Mouse (Mus musculus) heart, embryonic 11.5 days (tissue): Measurements from ENCODE around the gene Fate1. TPM values are rescaled to one million over a fixed set of nuclear protein-coding genes. Genes with fewer than 3 reads are reported as not detected.
"Not testable (repeated sequence)": the region's sequence is repeated elsewhere in the genome, so short reads cannot be mapped to it uniquely, and the experiment has no call there.

ENCODE experiments used
- ATAC-seq: fragments of 200-750 bp; cut with Nextera tagmentation; replicated peaks from 2 replicates; pipeline ENCODE4 v1.8.0; 2017; ENCODE audit warnings: moderate library complexity; ENCODE audit not compliant: insufficient number of reproducible peaks, low FRiP score, low TSS enrichment
- H3K27ac ChIP-seq: fragments of 300-500 bp; sonication (generic); 2 replicates; pipeline ENCODE4 v1.5.1; 2014; ENCODE audit warnings: mild to moderate bottlenecking, low read depth, low read length
- H3K27me3 ChIP-seq: fragments of 300-500 bp; sonication (generic); 2 replicates; pipeline ENCODE4 v1.6.1; 2014; ENCODE audit warnings: mild to moderate bottlenecking, low read length, mixed read lengths; ENCODE audit not compliant: control insufficient read depth, insufficient read depth
- H3K36me3 ChIP-seq: fragments of 300-500 bp; sonication (generic); 2 replicates; pipeline ENCODE4 v1.6.1; 2014; ENCODE audit warnings: mild to moderate bottlenecking, low read length, moderate library complexity, mixed read lengths; ENCODE audit not compliant: control insufficient read depth, insufficient read depth
- H3K4me1 ChIP-seq: fragments of 300-500 bp; sonication (generic); 2 replicates; pipeline ENCODE4 v1.6.1; 2014; ENCODE audit warnings: low read length; ENCODE audit not compliant: control insufficient read depth, insufficient read depth
- H3K4me2 ChIP-seq: fragments of 300-500 bp; sonication (generic); 2 replicates; pipeline ENCODE4 v1.6.1; 2014; ENCODE audit warnings: mild to moderate bottlenecking, moderate library complexity
- H3K4me3 ChIP-seq: fragments of 300-500 bp; sonication (generic); 2 replicates; pipeline ENCODE4 v1.5.1; 2014; ENCODE audit warnings: low read depth, low read length
- H3K9ac ChIP-seq: fragments of 300-500 bp; sonication (generic); 2 replicates; pipeline ENCODE4 v1.6.1; 2014; ENCODE audit warnings: mild to moderate bottlenecking, low read depth, low read length, moderate library complexity
- H3K9me3 ChIP-seq: fragments of 300-500 bp; sonication (generic); replicated peaks from 2 replicates; pipeline ENCODE4 v1.6.1; 2016; ENCODE audit warnings: low read length; ENCODE audit not compliant: control insufficient read depth
- WGBS: fragments of 180-500 bp; shearing (Covaris S2); extraction: QIAGEN DNeasy Blood & Tissue Kit; methylation state at CpG from one replicate; pipeline ENCODE4 v1.1.7; 2014; ENCODE audit not compliant: insufficient replicate concordance; 5-methylcytosine and 5-hydroxymethylcytosine counted together
- polyA plus RNA-seq: library from polyadenylated mRNA; unstranded; fragments of >200 nt; fragmentation: Nextera tagmentation; extraction: Ambion mirVana; gene quantifications from 2 replicates; pipeline ENCODE4 v1.2.1, GENCODE M21; 2014

The Fate1 gene
- polyA plus RNA-seq, 1 experiment from 2014 or later: not detected

GRCm38 (mm10) chrX:71977681-71978080, 4.9 kb downstream of the Fate1 start:
- not testable (repeated sequence) for H3K27me3 ChIP-seq, H3K4me2 ChIP-seq, H3K4me3 ChIP-seq, H3K36me3 ChIP-seq, H3K27ac ChIP-seq, ATAC-seq, H3K9me3 ChIP-seq, H3K4me1 ChIP-seq, H3K9ac ChIP-seq

- 32% methylated on average over 3 of the region's 3 CpGs for WGBS
- Histone ChIP-seq H3K9ac (no peak overlapping the region), H3K4me2 (no peak overlapping the region), H3K4me1 (no peaks in the 10 kb centered on the region), H3K36me3 (no peaks in the 10 kb centered on the region), H3K27me3 (no peaks in the 10 kb centered on the region), H3K27ac (no peak overlapping the region), H3K9me3 (no peaks in the 10 kb centered on the region), H3K4me3 (no peak overlapping the region)
- no peak for ATAC-seq
These were observed 7.7 kb downstream of the Fate1 start for GRCm38 (mm10) chrX:71980443-71980842.

DNA sequence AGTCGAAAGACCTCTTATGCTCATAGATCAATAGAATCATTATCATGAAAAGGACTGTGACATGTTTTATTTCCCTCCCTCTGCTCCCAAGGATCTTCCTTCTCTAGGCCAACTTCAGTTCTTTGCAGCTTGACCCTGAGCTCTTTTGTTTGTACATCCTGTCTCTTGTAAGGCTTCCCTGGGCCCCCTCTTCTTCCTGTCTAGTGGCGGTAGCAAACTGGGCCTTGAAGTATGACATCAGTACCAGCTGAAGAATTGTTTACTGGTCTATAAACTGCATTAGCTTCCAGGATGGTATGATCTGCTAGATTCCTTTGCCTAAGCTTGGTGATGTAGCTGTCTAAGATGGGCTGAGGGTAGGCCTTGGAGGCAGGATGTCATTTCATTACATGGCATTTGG, 8.5 kb downstream of the Fate1 start:
- H3K4me1 ChIP-seq: no peaks in the 10 kb centered on the region
- 46% methylated on average over 2 of the region's 2 CpGs for WGBS
- no peak overlapping the region for H3K4me2 ChIP-seq
- H3K9me3 ChIP-seq: no peaks in the 10 kb centered on the region
- no peaks in the 10 kb centered on the region for H3K36me3 ChIP-seq
- no peak overlapping the region for H3K4me3 ChIP-seq
- H3K27ac ChIP-seq: no peak overlapping the region
- no peaks in the 10 kb centered on the region for H3K27me3 ChIP-seq
- H3K9ac ChIP-seq: no peak overlapping the region
- no peak for ATAC-seq

DNA sequence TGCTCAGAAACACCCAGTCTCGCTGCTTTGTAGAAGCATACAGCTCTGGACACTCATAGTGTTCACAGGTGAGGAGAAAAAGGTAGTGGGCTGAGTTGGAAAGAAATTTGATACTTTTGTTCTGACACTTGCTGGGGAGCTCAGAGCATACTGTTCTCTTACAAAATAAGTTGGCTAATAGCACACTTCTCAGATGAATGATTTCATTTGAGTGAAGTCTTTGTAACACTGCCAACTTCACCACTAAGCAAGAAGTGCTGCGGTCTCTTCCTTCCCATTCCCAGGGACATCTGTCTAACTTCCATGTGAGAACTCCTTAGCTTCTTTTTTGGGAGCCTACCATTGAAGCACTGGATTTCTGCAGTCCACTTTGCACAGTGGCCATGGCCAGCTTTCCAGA, 10.4 kb downstream of the Fate1 start:
- ATAC-seq: no peak
- no peaks in the 10 kb centered on the region for H3K4me1 ChIP-seq
- H3K27ac ChIP-seq: no peak overlapping the region
- no peak overlapping the region for H3K4me2 ChIP-seq
- no peaks in the 10 kb centered on the region for H3K36me3 ChIP-seq
- no peak overlapping the region for H3K9ac ChIP-seq
- no peaks in the 10 kb centered on the region for H3K9me3 ChIP-seq
- no peak overlapping the region for H3K4me3 ChIP-seq
- WGBS: 76% methylated on average over 2 of the region's 2 CpGs
- H3K27me3 ChIP-seq: no peaks in the 10 kb centered on the region

GRCm38 (mm10) chrX:71983775-71984174, 11.0 kb downstream of the Fate1 start:
- Histone ChIP-seq H3K4me3 (no peak overlapping the region), H3K27ac (no peak overlapping the region), H3K27me3 (no peaks in the 10 kb centered on the region), H3K9ac (no peak overlapping the region), H3K9me3 (no peaks in the 10 kb centered on the region), H3K4me2 (no peak overlapping the region), H3K4me1 (no peaks in the 10 kb centered on the region), H3K36me3 (no peaks in the 10 kb centered on the region)
- 82% methylated on average over 1 of the region's 1 CpGs for WGBS
- ATAC-seq: no peak

- H3K9me3 ChIP-seq: no peaks in the 10 kb centered on the region
- H3K4me3 ChIP-seq: no peak within 1 kb of the TSS
- H3K36me3 ChIP-seq: no peaks in the 10 kb centered on the region
- H3K27me3 ChIP-seq: 0 out of 2 replicates have a peak, but pooled peaks cover 2% of the 10 kb centered on the region
- no peaks in the 10 kb centered on the region for H3K4me1 ChIP-seq
- H3K4me2 ChIP-seq: no peak within 1 kb of the TSS
- WGBS: 80% methylated on average over 3 of the region's 3 CpGs
- no peak within 1 kb of the TSS for H3K9ac ChIP-seq
- H3K27ac ChIP-seq: no peak within 1 kb of the TSS
- ATAC-seq: no peak
These were observed 18.8 kb downstream of the Fate1 start, which contains the start of gene Cnga2 for GRCm38 (mm10) chrX:71991549-71991948. Cnga2 (plus strand) TSS chrX:71991849.

DNA sequence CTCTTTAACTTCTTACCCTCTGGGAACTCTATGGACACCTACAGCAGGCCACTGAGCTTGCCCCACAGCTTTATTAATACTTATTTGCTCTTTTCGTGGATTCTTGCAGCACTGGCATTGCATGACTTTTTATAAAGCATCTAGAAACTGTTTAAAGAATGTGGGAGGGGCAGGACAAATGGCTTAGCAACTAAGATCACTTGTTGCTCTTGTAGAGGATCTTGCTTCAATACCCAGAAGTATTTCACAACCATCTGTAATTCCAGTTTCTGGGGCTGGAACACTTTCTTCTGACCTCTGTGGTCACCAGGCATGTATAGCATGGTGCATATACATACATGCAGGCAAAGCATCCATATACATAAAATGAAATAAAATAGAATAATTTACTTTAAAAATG, 23.2 kb downstream of the Fate1 start:
- 54% methylated on average over 1 of the region's 1 CpGs for WGBS
- Histone ChIP-seq H3K27ac (no peak overlapping the region), H3K9ac (no peak overlapping the region), H3K4me2 (no peak overlapping the region), H3K36me3 (no peaks in the 10 kb centered on the region), H3K4me1 (no peaks in the 10 kb centered on the region), H3K27me3 (0 out of 2 replicates have a peak, but pooled peaks cover 2% of the 10 kb centered on the region), H3K4me3 (no peak overlapping the region), H3K9me3 (no peaks in the 10 kb centered on the region)
- ATAC-seq: no peak

DNA sequence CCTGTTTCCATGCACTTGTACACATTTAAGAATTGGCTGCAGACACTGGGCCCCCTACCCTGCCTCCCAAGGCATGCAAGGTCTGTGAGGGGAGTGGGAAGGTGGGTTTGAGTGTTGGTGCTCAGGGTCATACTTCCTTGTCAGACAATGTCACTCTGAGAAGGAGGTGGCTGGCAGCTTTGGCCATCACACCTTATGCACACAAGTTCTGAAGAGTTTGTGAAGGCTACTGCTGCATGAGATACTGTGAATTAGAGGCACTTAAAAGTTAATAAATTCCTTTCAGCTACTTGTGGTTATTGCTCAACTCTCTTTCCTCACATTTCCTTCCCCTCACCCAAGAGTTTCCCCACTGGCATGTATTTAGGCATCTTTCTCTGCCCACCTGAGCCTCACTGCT, 37.1 kb downstream of the Fate1 start:
- no peak for ATAC-seq
- H3K4me2 ChIP-seq: no peak overlapping the region
- H3K4me1 ChIP-seq: no peaks in the 10 kb centered on the region
- no peaks in the 10 kb centered on the region for H3K36me3 ChIP-seq
- no peaks in the 10 kb centered on the region for H3K27me3 ChIP-seq
- H3K4me3 ChIP-seq: no peak overlapping the region
- H3K9ac ChIP-seq: no peak overlapping the region
- H3K9me3 ChIP-seq: no peaks in the 10 kb centered on the region
- H3K27ac ChIP-seq: no peak overlapping the region

GRCm38 (mm10) chrX:72012236-72012635, 39.5 kb downstream of the Fate1 start:
- WGBS: 64% methylated on average over 9 of the region's 9 CpGs
- Histone ChIP-seq H3K4me2 (no peak overlapping the region), H3K27me3 (no peaks in the 10 kb centered on the region), H3K27ac (no peak overlapping the region), H3K9me3 (no peaks in the 10 kb centered on the region), H3K9ac (no peak overlapping the region), H3K4me1 (no peaks in the 10 kb centered on the region), H3K36me3 (no peaks in the 10 kb centered on the region), H3K4me3 (no peak overlapping the region)
- ATAC-seq: no peak
